Mouse (Mus musculus) bone marrow macrophage, adult 2 months (primary cell): ENCODE measurements around the gene Pogk.

Experiments used
- CTCF ChIP-seq: IDR thresholded peaks from 2 replicates; pipeline ENCODE4 v1.5.1; 2012; ENCODE audit warnings: low read depth, mild to moderate bottlenecking, low read length, moderate library complexity
- POLR2A ChIP-seq: IDR thresholded peaks from 2 replicates; pipeline ENCODE4 v1.6.1; 2012; ENCODE audit warnings: mild to moderate bottlenecking, low read depth, low read length, borderline replicate concordance

DNA sequence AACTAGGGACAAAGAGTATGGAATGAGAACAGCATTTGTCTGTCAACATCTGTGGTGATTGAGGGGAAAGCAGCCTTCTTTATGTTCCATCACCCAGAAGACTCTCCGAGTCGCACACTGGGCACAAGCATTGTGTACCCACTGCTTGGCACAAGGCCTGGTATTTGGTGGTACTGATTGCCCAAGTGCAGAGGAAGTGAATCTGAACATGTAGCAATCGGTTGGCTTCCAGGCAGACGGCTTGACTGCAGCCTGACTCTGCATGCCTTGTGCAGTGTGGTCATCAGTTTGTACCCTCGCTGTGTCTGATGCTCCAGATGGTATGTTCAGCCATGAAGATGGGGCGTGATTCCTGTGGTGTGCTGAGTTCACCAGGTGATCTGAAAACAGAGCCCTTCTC lies 70.6 kb downstream of the Pogk start:
- TF ChIP-seq CTCF (no peak), POLR2A (no peak)
